ENCODE assay signal across 11 mouse cellular contexts in the genomic region with DNA sequence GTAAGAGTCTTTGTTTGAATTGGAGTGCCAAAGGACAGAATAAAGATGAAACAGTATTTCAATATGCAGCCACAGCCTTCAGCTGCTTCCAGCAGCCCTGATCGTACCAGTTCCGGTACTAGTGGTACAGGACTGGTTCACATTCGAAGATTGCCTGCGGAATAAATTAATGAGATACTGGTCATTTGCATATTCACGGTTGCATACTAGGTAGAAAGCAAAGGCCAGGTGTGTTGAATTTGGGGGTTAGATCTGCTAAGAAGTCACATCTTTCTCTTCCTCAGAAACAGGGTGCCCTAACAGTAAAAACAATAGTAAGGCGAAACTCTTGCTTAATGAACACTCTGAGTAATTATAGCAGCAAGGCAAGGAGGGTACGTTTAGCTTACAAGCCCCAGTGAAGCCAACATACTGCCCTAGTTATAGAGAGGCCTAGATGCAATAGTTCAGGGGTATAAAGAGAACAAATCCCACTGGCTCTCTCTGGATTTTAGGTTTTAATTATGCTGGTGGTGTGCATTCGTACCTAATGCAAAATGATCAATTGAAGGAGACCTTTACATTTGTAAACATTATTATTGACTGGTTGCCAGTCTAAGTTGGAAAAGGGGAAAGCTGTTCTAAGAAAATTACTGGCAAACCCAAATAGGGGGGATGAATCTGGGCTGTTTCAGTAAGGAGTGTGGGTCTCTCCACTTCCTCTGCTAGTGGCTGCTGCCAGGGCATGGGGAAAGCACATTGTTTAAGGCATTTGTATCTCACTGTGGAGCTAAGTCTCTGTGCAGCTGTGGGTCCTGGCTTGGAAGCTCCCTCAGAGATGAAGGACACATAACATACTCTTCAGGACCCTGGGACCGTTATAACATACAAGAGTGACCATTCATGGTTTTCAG.
DNase-seq lines count a peak whose midpoint lies in the region; ATAC-seq and TF ChIP-seq lines count a peak whose summit lies in the region.
"Had no signal": no experiment of that assay in that cellular context is flagged by ENCODE, and none has a peak within 500 bp of the region (broad histone marks: within the 10 kb centered on the region; RNA-seq: fewer than 3 reads in every experiment).

No protein-coding gene starts in this region.

- H3K27ac ChIP-seq in stomach, embryonic 14.5 days (ENCODE audit: low read length) = no peak overlapping the region
- H3K27ac ChIP-seq in stomach, postnatal 0 days (replicated peaks) = no peak overlapping the region
- H3K27ac ChIP-seq in hindbrain, embryonic 10.5 days = peak overlapping the region; percentile 90
- peak overlapping the region; percentile 90 for H3K27ac ChIP-seq in midbrain, embryonic 12.5 days (replicated peaks)

- no peaks in the 10 kb centered on the region for H3K9me3 ChIP-seq in stomach, embryonic 14.5 days (ENCODE audit: control insufficient read depth, low read depth, low read length)
- no peaks in the 10 kb centered on the region for H3K9me3 ChIP-seq in stomach, postnatal 0 days (ENCODE audit: control insufficient read depth, low read length)
- no peaks in the 10 kb centered on the region for H3K9me3 ChIP-seq in hindbrain, embryonic 10.5 days
- H3K9me3 ChIP-seq in midbrain, embryonic 12.5 days = no peaks in the 10 kb centered on the region

- no peaks in the 10 kb centered on the region for H3K4me1 ChIP-seq in stomach, embryonic 14.5 days (ENCODE audit: control insufficient read depth, insufficient read depth, low read length)
- H3K4me1 ChIP-seq in stomach, postnatal 0 days (replicated peaks; ENCODE audit: control insufficient read depth, insufficient read depth) = no peaks in the 10 kb centered on the region
- peaks cover 72% of the 10 kb centered on the region for H3K4me1 ChIP-seq in hindbrain, embryonic 10.5 days (replicated peaks)
- H3K4me1 ChIP-seq in midbrain, embryonic 12.5 days = peaks cover 55% of the 10 kb centered on the region

- TF ChIP-seq CTCF in stomach, postnatal 0 days (IDR thresholded peaks at IDR 0.05; ENCODE audit: low read depth) = no peak

- H3K36me3 ChIP-seq in stomach, embryonic 14.5 days (ENCODE audit: control insufficient read depth, insufficient read depth, low read length) = no peaks in the 10 kb centered on the region
- H3K36me3 ChIP-seq in stomach, postnatal 0 days (ENCODE audit: control insufficient read depth, insufficient read depth, low read length) = no peaks in the 10 kb centered on the region
- no peaks in the 10 kb centered on the region for H3K36me3 ChIP-seq in hindbrain, embryonic 10.5 days
- no peaks in the 10 kb centered on the region for H3K36me3 ChIP-seq in midbrain, embryonic 12.5 days

- no peak for DNase-seq in stomach, postnatal 0 days (ENCODE audit: low spot score)
- DNase-seq in hindbrain, embryonic 10.5 days (ENCODE audit: low spot score) = no peak
- DNase-seq in layer of hippocampus, postnatal 14 days (ENCODE audit: low spot score in 2 of 2) = no peak
- DNase-seq in embryo, embryonic 10 days (ENCODE audit: low spot score) = no peak
- no peak for DNase-seq in gastrocnemius, postnatal 25 days
- DNase-seq: adrenal gland, postnatal 10 days; cerebellum, adult 11 months; kidney, adult 8-10 months; lung, adult 2 months had no signal

- H3K4me2 ChIP-seq in stomach, embryonic 14.5 days (replicated peaks; ENCODE audit: low read depth, low read length) = 0 out of 2 replicates have a peak overlapping the region, but pooled peaks have one; percentile 12
- H3K4me2 ChIP-seq in stomach, postnatal 0 days (replicated peaks; ENCODE audit: low read depth) = no peak overlapping the region
- H3K4me2 ChIP-seq in midbrain, embryonic 12.5 days (replicated peaks) = peak overlapping the region; percentile 40

- 59% methylated on average over 9 of the region's 9 CpGs for WGBS in stomach, embryonic 14.5 days
- WGBS in stomach, postnatal 0 days = 61% methylated on average over 9 of the region's 9 CpGs
- 60% methylated on average over 9 of the region's 9 CpGs for WGBS in hindbrain, embryonic 10.5 days
- WGBS in midbrain, embryonic 12.5 days = 53% methylated on average over 9 of the region's 9 CpGs

- no peak for TF ChIP-seq EP300 in stomach, postnatal 0 days (optimal IDR thresholded peaks at IDR 0.05)

- no peak overlapping the region for H3K9ac ChIP-seq in stomach, embryonic 14.5 days (replicated peaks; ENCODE audit: low read depth, low read length)
- H3K9ac ChIP-seq in stomach, postnatal 0 days (ENCODE audit: low read length) = no peak overlapping the region; the same call in 1 of the 2 replicates
- H3K9ac ChIP-seq in midbrain, embryonic 12.5 days (replicated peaks) = peak overlapping the region; percentile 16

- no peak for ATAC-seq in stomach, embryonic 14.5 days (ENCODE audit: insufficient number of reproducible peaks, insufficient read depth, low FRiP score, low read depth)
- no peak for ATAC-seq in stomach, postnatal 0 days (ENCODE audit: low FRiP score, low TSS enrichment)
- no peak for ATAC-seq in midbrain, embryonic 12.5 days (ENCODE audit: low FRiP score, low read depth)

- H3K4me3 ChIP-seq in stomach, embryonic 14.5 days (ENCODE audit: low read depth, low read length) = no peak overlapping the region
- no peak overlapping the region for H3K4me3 ChIP-seq in stomach, postnatal 0 days (ENCODE audit: low read depth, low read length)
- peak overlapping the region; percentile 16 for H3K4me3 ChIP-seq in hindbrain, embryonic 10.5 days
- H3K4me3 ChIP-seq in midbrain, embryonic 12.5 days = peak overlapping the region; percentile 14; the same call in 1 of the 2 replicates

- no peaks in the 10 kb centered on the region for H3K27me3 ChIP-seq in stomach, embryonic 14.5 days (ENCODE audit: control insufficient read depth, insufficient read depth, low read length)
- no peaks in the 10 kb centered on the region for H3K27me3 ChIP-seq in stomach, postnatal 0 days (ENCODE audit: control insufficient read depth, insufficient read depth, low read length)
- no peaks in the 10 kb centered on the region; the same call in 1 of the 2 replicates for H3K27me3 ChIP-seq in hindbrain, embryonic 10.5 days (ENCODE audit: insufficient read depth, poor library complexity, severe bottlenecking)
- H3K27me3 ChIP-seq in midbrain, embryonic 12.5 days = no peaks in the 10 kb centered on the region

Comparison
In these comparisons a context has a peak if more than half of its experiments do, and no peak if none do; other contexts are left out.
1. H3K27ac ChIP-seq: peak in hindbrain, embryonic 10.5 days (single experiment) and midbrain, embryonic 12.5 days (single experiment); none in stomach, embryonic 14.5 days (single experiment) and stomach, postnatal 0 days (single experiment).
2. H3K4me3 ChIP-seq: peak in hindbrain, embryonic 10.5 days (single experiment) and midbrain, embryonic 12.5 days (single experiment); none in stomach, embryonic 14.5 days (single experiment) and stomach, postnatal 0 days (single experiment).